Mouse (Mus musculus): Measurements from ENCODE around the gene Armc2.

- TF ChIP-seq CTCF (IDR thresholded peaks at IDR 0.05; ENCODE audit: low read depth) (no peak), EP300 (IDR thresholded peaks at IDR 0.05; ENCODE audit: low read depth) (no peak)
These were observed 109.3 kb downstream of the Armc2 start for GRCm38 (mm10) chr10:41908899-41909298.
